Mouse (Mus musculus): Measurements from ENCODE around the gene Slc1a1.
A peak's percentile ranks its signal among the peaks of the same experiment; 100 is the strongest.

DNA sequence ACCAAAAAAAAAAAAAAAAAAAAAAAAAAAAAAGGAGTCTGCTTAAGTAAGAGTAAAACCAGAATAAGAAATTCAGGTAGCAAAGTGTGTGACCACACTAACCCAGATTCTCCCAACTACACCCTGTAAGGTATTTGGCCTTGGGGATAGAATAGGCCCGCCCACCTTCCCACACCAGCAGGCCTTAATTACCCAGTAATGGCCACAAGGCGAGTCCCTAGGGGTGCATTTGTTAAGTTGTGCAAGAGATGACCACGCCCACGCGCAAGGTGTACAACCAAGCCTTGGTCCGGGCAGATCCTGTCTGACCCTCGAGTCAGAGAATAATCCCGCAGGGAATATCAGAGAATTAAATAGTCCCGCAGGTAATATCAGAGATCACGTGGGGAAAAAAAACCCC, 461 bp upstream of the Slc1a1 start:
- TF ChIP-seq CTCF (IDR thresholded peaks at IDR 0.05) (peak; percentile 20; the same call in 1 of the 2 replicates), EP300 (IDR thresholded peaks at IDR 0.05) (no peak)

Data from lung, postnatal 0 days (tissue).